ENCODE assay signal across 8 mouse cellular contexts in the genomic region with DNA sequence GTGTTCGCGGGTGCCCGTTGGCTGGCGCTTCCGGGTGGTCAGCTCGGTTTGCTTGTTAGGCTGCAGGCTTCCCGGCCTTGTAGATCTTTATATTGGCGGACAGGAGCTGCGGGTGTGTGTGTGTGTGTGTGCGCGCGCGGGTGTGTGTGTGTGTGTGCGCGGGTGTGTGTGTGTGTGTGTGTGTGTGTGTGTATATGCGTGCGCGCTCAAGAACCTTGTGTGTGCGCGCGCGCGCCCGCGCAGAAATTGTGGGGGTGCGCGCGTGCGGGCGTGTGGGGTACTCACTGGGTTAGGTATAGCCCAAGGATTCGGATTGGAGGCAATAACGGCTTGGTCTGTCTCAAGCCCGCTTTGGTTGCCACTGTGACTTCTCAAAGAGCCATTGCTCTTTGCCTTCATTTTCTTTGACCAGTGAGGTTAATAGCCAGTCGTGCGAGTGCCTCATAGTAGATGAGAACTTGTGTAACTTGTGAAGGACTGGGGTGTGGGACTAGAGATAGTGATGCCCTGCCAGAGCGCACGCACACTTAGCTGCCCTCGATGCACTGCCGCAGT. TPM values are rescaled to one million over a fixed set of nuclear protein-coding genes. Genes with fewer than 3 reads are reported as not detected.
A peak's percentile ranks its signal among the peaks of the same experiment; 100 is the strongest.
DNase-seq lines count a peak whose midpoint lies in the region; ATAC-seq and TF ChIP-seq lines count a peak whose summit lies in the region.

No protein-coding gene starts in this region.

- 4% methylated on average over 38 of the region's 39 CpGs for WGBS in forebrain, embryonic 14.5 days
- WGBS in hindbrain, postnatal 0 days = 5% methylated on average over 35 of the region's 39 CpGs
- 3% methylated on average over 33 of the region's 39 CpGs for WGBS in limb, embryonic 12.5 days
- WGBS in midbrain, embryonic 11.5 days = 4% methylated on average over 39 of the region's 39 CpGs

- H3K4me2 ChIP-seq in forebrain, embryonic 14.5 days (ENCODE audit: low read length) = peak overlapping the region; percentile 83
- H3K4me2 ChIP-seq in hindbrain, postnatal 0 days (ENCODE audit: low read depth, low read length) = peak overlapping the region; percentile 88
- peak overlapping the region; percentile 82 for H3K4me2 ChIP-seq in limb, embryonic 12.5 days
- peak overlapping the region; percentile 73 for H3K4me2 ChIP-seq in midbrain, embryonic 11.5 days

- H3K9ac ChIP-seq in forebrain, embryonic 14.5 days (ENCODE audit: low read length) = peak overlapping the region; percentile 85
- H3K9ac ChIP-seq in hindbrain, postnatal 0 days (replicated peaks; ENCODE audit: low read length) = peak overlapping the region; percentile 86
- H3K9ac ChIP-seq in limb, embryonic 12.5 days (replicated peaks) = peak overlapping the region; percentile 90
- peak overlapping the region; percentile 77 for H3K9ac ChIP-seq in midbrain, embryonic 11.5 days (ENCODE audit: low read length)

- H3K36me3 ChIP-seq in forebrain, embryonic 14.5 days (ENCODE audit: control insufficient read depth, insufficient read depth, low read length) = peaks cover 12% of the 10 kb centered on the region; the same call in 1 of the 2 replicates
- peaks cover 7% of the 10 kb centered on the region; the same call in 1 of the 2 replicates for H3K36me3 ChIP-seq in hindbrain, postnatal 0 days (ENCODE audit: insufficient read depth, low read length)
- peaks cover 12% of the 10 kb centered on the region; the same call in 1 of the 2 replicates for H3K36me3 ChIP-seq in limb, embryonic 12.5 days
- H3K36me3 ChIP-seq in midbrain, embryonic 11.5 days (ENCODE audit: control insufficient read depth, insufficient read depth, low read length) = no peaks in the 10 kb centered on the region; the same call in 1 of the 2 replicates

- H3K27ac ChIP-seq in forebrain, embryonic 14.5 days (ENCODE audit: low read depth, low read length) = peak overlapping the region; percentile 74
- peak overlapping the region; percentile 91 for H3K27ac ChIP-seq in hindbrain, postnatal 0 days
- peak overlapping the region; percentile 84 for H3K27ac ChIP-seq in limb, embryonic 12.5 days
- H3K27ac ChIP-seq in midbrain, embryonic 11.5 days (ENCODE audit: low read depth, low read length) = no peak overlapping the region

- ATAC-seq in forebrain, embryonic 14.5 days = peak; percentile 79
- peak; percentile 77 for ATAC-seq in hindbrain, postnatal 0 days
- ATAC-seq in limb, embryonic 12.5 days (ENCODE audit: insufficient number of reproducible peaks, insufficient read depth, low FRiP score, low TSS enrichment, low read depth) = peak; percentile 57
- peak; percentile 59 for ATAC-seq in midbrain, embryonic 11.5 days (ENCODE audit: low FRiP score)

- H3K4me1 ChIP-seq in forebrain, embryonic 14.5 days (ENCODE audit: control insufficient read depth, insufficient read depth, low read length) = peaks cover 8% of the 10 kb centered on the region
- peaks cover 8% of the 10 kb centered on the region; the same call in 1 of the 2 replicates for H3K4me1 ChIP-seq in hindbrain, postnatal 0 days (ENCODE audit: insufficient read depth, low read length)
- peaks cover 8% of the 10 kb centered on the region for H3K4me1 ChIP-seq in limb, embryonic 12.5 days (replicated peaks)
- peaks cover 7% of the 10 kb centered on the region for H3K4me1 ChIP-seq in midbrain, embryonic 11.5 days (ENCODE audit: control insufficient read depth, insufficient read depth, low read length)

- DNase-seq in layer of hippocampus, adult 11-12 months (ENCODE audit: low spot score) = peak; percentile 68
- DNase-seq in layer of hippocampus, adult 9-10 months (ENCODE audit: low spot score) = no peak
- DNase-seq in c-Kit-negative CD71-positive TER-119-positive erythroid progenitor cells, embryonic 14.5 days (ENCODE audit: low read depth, low spot score) = peak; percentile 22
- DNase-seq in forebrain, embryonic 14.5 days (ENCODE audit: low spot score) = peak; percentile 51
- DNase-seq in hindbrain, postnatal 0 days (ENCODE audit: low spot score) = peak; percentile 78
- no peak for DNase-seq in midbrain, embryonic 11.5 days (ENCODE audit: low spot score, missing footprints)
- peak; percentile 31 to 50 for DNase-seq in thymus, postnatal 10 days (ENCODE audit: low spot score in 2 of 2)

- no peak for TF ChIP-seq CTCF in hindbrain, postnatal 0 days (IDR thresholded peaks at IDR 0.05; ENCODE audit: low read depth)

- no peaks in the 10 kb centered on the region for H3K9me3 ChIP-seq in forebrain, embryonic 14.5 days (replicated peaks; ENCODE audit: control insufficient read depth, low read length)
- no peaks in the 10 kb centered on the region for H3K9me3 ChIP-seq in hindbrain, postnatal 0 days (ENCODE audit: low read length)
- 0 out of 2 replicates have a peak, but pooled peaks cover 4% of the 10 kb centered on the region for H3K9me3 ChIP-seq in limb, embryonic 12.5 days
- H3K9me3 ChIP-seq in midbrain, embryonic 11.5 days (ENCODE audit: control insufficient read depth, low read length) = no peaks in the 10 kb centered on the region

- no peaks in the 10 kb centered on the region for H3K27me3 ChIP-seq in forebrain, embryonic 14.5 days (replicated peaks; ENCODE audit: control insufficient read depth, insufficient read depth, low read length)
- H3K27me3 ChIP-seq in hindbrain, postnatal 0 days (ENCODE audit: insufficient read depth, low read length) = no peaks in the 10 kb centered on the region
- H3K27me3 ChIP-seq in limb, embryonic 12.5 days = no peaks in the 10 kb centered on the region
- H3K27me3 ChIP-seq in midbrain, embryonic 11.5 days (ENCODE audit: control insufficient read depth, insufficient read depth, low read length) = no peaks in the 10 kb centered on the region

- H3K4me3 ChIP-seq in forebrain, embryonic 14.5 days (ENCODE audit: low read depth, low read length) = peak overlapping the region; percentile 84
- H3K4me3 ChIP-seq in hindbrain, postnatal 0 days (ENCODE audit: low read length) = peak overlapping the region; percentile 92
- peak overlapping the region; percentile 90 for H3K4me3 ChIP-seq in limb, embryonic 12.5 days (replicated peaks)
- H3K4me3 ChIP-seq in midbrain, embryonic 11.5 days (ENCODE audit: low read depth, low read length) = peak overlapping the region; percentile 75

RNA-seq across cellular contexts. Expression of a gene that starts 0.5 kb away (rescaled TPM):
- polyA plus RNA-seq in forebrain, embryonic 14.5 days (2014; fragmentation: Nextera tagmentation; extraction: Ambion mirVana) = 27.5 and 28.9 TPM in 2 replicates
- 10.2 and 10.3 TPM in 2 replicates for total RNA-seq in hindbrain, postnatal 0 days (2014; rRNA removed)
- 23.2 and 25.4 TPM in 2 replicates for polyA plus RNA-seq in hindbrain, postnatal 0 days (2015; fragmentation: Nextera tagmentation; extraction: Ambion mirVana)
- 41.4 and 42.1 TPM in 2 replicates for polyA plus RNA-seq in limb, embryonic 12.5 days (2016; fragmentation: Nextera tagmentation; extraction: Ambion mirVana)
- 27.7 and 30.0 TPM in 2 replicates for polyA plus RNA-seq in midbrain, embryonic 11.5 days (2014; fragmentation: Nextera tagmentation; extraction: Ambion mirVana)

RNA-seq across cellular contexts. Expression of a gene that starts 21.1 kb away (rescaled TPM):
- polyA plus RNA-seq in forebrain, embryonic 14.5 days (2014; fragmentation: Nextera tagmentation; extraction: Ambion mirVana) = 0.19 TPM in 1 of 2 replicates, not detected in the other
- total RNA-seq in hindbrain, postnatal 0 days (2014; rRNA removed) = 0.05 and 0.07 TPM in 2 replicates
- polyA plus RNA-seq in hindbrain, postnatal 0 days (2015; fragmentation: Nextera tagmentation; extraction: Ambion mirVana) = 0.10 and 0.24 TPM in 2 replicates
- polyA plus RNA-seq in limb, embryonic 12.5 days (2016; fragmentation: Nextera tagmentation; extraction: Ambion mirVana) = not detected in 2 replicates
- not detected in 2 replicates for polyA plus RNA-seq in midbrain, embryonic 11.5 days (2014; fragmentation: Nextera tagmentation; extraction: Ambion mirVana)

RNA-seq across cellular contexts. Expression of a gene that starts 25.3 kb away (rescaled TPM):
- polyA plus RNA-seq in forebrain, embryonic 14.5 days (2014; fragmentation: Nextera tagmentation; extraction: Ambion mirVana) = not detected in 2 replicates
- not detected in 2 replicates for total RNA-seq in hindbrain, postnatal 0 days (2014; rRNA removed)
- polyA plus RNA-seq in hindbrain, postnatal 0 days (2015; fragmentation: Nextera tagmentation; extraction: Ambion mirVana) = not detected in 2 replicates
- not detected in 2 replicates for polyA plus RNA-seq in limb, embryonic 12.5 days (2016; fragmentation: Nextera tagmentation; extraction: Ambion mirVana)
- polyA plus RNA-seq in midbrain, embryonic 11.5 days (2014; fragmentation: Nextera tagmentation; extraction: Ambion mirVana) = not detected in 2 replicates

RNA-seq across cellular contexts. Expression of a gene that starts 55.4 kb away (rescaled TPM):
- polyA plus RNA-seq in forebrain, embryonic 14.5 days (2014; fragmentation: Nextera tagmentation; extraction: Ambion mirVana) = 29.2 and 29.3 TPM in 2 replicates
- total RNA-seq in hindbrain, postnatal 0 days (2014; rRNA removed) = 128 and 129 TPM in 2 replicates
- 39.4 and 44.4 TPM in 2 replicates for polyA plus RNA-seq in hindbrain, postnatal 0 days (2015; fragmentation: Nextera tagmentation; extraction: Ambion mirVana)
- polyA plus RNA-seq in limb, embryonic 12.5 days (2016; fragmentation: Nextera tagmentation; extraction: Ambion mirVana) = 33.9 and 36.0 TPM in 2 replicates
- 29.2 and 32.3 TPM in 2 replicates for polyA plus RNA-seq in midbrain, embryonic 11.5 days (2014; fragmentation: Nextera tagmentation; extraction: Ambion mirVana)

RNA-seq across cellular contexts. Expression of a gene that starts 56.9 kb away (rescaled TPM):
- polyA plus RNA-seq in forebrain, embryonic 14.5 days (2014; fragmentation: Nextera tagmentation; extraction: Ambion mirVana) = 92.3 and 94.9 TPM in 2 replicates
- 76.3 and 83.7 TPM in 2 replicates for total RNA-seq in hindbrain, postnatal 0 days (2014; rRNA removed)
- 48.8 and 52.7 TPM in 2 replicates for polyA plus RNA-seq in hindbrain, postnatal 0 days (2015; fragmentation: Nextera tagmentation; extraction: Ambion mirVana)
- 79.6 and 83.3 TPM in 2 replicates for polyA plus RNA-seq in limb, embryonic 12.5 days (2016; fragmentation: Nextera tagmentation; extraction: Ambion mirVana)
- polyA plus RNA-seq in midbrain, embryonic 11.5 days (2014; fragmentation: Nextera tagmentation; extraction: Ambion mirVana) = 84.2 and 91.6 TPM in 2 replicates

Comparison
In these comparisons a context has a peak if more than half of its experiments do, and no peak if none do; other contexts are left out.
1. DNase-seq: peak in layer of hippocampus, adult 11-12 months (single experiment), c-Kit-negative CD71-positive TER-119-positive erythroid progenitor cells, embryonic 14.5 days (single experiment), forebrain, embryonic 14.5 days (single experiment), hindbrain, postnatal 0 days (single experiment) and thymus, postnatal 10 days (2 of 2); none in layer of hippocampus, adult 9-10 months (single experiment) and midbrain, embryonic 11.5 days (single experiment).
2. Peak in every context shown above with its lines, with median percentiles within 50 percentile points of each other: ATAC-seq, H3K4me2 ChIP-seq, H3K4me3 ChIP-seq and H3K9ac ChIP-seq.